Mouse (Mus musculus): ENCODE data around the gene Ajuba.
A peak's percentile ranks its signal among the peaks of the same experiment; 100 is the strongest.
"Not testable (repeated sequence)": the region's sequence is repeated elsewhere in the genome, so short reads cannot be mapped to it uniquely, and the experiment has no call there.

Ajuba gene

GRCm38 (mm10) chr14:54577089-54577982 lies at the start of gene Ajuba:
Gene Ajuba, minus strand, starts transcription at chr14:54577558.
- peak in 1 of 2 experiments; percentile 18 for DNase-seq (ENCODE audit: low spot score in 2 of 2)

- no peak for DNase-seq (ENCODE audit: low spot score in 2 of 2)
Observed at GRCm38 (mm10) chr14:54624976-54625375, 47.6 kb upstream of the Ajuba start.

DNA sequence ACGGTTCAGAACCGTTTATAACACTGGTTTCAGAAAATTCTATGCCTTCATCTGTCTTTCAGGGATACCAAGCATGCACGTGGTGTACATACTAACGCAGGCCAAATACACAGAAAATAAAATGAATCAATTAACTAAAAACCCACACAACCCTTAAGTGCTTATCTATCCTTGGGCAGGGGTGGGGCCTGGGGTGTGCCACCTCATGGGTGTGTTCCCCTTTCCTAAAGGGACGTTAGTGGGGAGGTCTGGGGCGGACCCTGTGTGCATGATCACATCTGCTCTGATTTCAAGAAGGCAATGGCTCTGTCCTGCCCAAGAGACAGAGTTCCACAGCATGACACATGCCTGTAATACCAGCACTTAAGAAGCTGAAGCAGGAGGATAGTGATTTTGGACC lies 46.0 kb upstream of the Ajuba start:
- DNase-seq (ENCODE audit: low spot score in 2 of 2), result no peak

GRCm38 (mm10) chr14:54621133-54621532 lies 43.8 kb upstream of the Ajuba start, which contains the start of gene Psmb11:
Gene Psmb11, plus strand, starts transcription at chr14:54621433.
- no peak for DNase-seq (ENCODE audit: low spot score in 2 of 2)

- peak; percentile 87 to 88 for DNase-seq (ENCODE audit: low spot score in 2 of 2)
Observed at GRCm38 (mm10) chr14:54617897-54618365, 40.6 kb upstream of the Ajuba start, which contains the start of gene Psmb5. Gene Psmb5, minus strand, starts transcription at chr14:54618022.

- no peak for DNase-seq (ENCODE audit: low spot score in 2 of 2)
Observed at GRCm38 (mm10) chr14:54617152-54617896, 40.0 kb upstream of the Ajuba start.

- no peak for DNase-seq (ENCODE audit: low spot score in 2 of 2)
Observed at GRCm38 (mm10) chr14:54616226-54616825, 39.0 kb upstream of the Ajuba start.

- not testable (repeated sequence) for DNase-seq (ENCODE audit: low spot score in 2 of 2)
Observed at GRCm38 (mm10) chr14:54614130-54614529, 36.8 kb upstream of the Ajuba start.

DNA sequence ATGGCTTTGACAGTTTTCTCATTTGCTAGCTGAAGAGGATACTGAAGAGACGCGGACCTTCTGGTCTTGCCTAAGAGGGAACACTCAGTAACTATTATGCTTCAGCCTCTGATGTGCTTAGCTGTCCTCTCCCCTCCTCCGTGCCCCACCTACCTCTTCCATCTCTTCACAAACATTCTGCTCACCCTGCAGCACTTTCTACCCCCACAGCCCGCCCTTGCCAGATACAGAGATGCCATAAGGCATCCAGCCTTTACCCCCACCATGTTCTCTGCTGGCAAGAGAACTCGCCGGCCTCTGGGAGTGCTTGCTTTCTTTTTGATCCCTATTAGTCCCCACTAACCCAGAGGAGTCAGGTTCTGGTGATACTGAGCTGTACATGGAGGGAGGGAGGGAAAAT lies 33.3 kb upstream of the Ajuba start:
- DNase-seq (ENCODE audit: low spot score in 2 of 2), result no peak

GRCm38 (mm10) chr14:54609962-54610361 lies 32.6 kb upstream of the Ajuba start:
- peak in 1 of 2 experiments; percentile 48 for DNase-seq (ENCODE audit: low spot score in 2 of 2)

DNA sequence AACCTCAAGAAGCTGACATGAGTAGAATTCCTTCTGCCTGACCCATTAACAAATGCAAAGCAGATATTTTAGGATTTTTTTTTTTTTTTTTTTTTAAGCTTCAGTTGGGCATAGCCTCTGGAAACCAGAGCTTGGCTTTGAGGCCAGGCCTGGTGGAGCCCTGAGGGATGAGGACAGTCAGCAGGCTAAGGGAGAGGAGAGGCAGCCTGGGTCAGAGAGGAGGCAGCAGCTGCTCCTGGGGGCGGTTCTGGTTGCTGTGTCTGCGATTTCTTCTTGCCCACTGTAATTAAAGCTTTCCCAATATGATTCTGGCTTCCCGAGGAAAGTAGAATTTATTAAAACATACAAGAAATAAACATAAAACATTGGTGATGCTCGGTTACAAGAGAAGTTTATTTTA lies 31.9 kb upstream of the Ajuba start:
- no peak for DNase-seq (ENCODE audit: low spot score in 2 of 2)

DNA sequence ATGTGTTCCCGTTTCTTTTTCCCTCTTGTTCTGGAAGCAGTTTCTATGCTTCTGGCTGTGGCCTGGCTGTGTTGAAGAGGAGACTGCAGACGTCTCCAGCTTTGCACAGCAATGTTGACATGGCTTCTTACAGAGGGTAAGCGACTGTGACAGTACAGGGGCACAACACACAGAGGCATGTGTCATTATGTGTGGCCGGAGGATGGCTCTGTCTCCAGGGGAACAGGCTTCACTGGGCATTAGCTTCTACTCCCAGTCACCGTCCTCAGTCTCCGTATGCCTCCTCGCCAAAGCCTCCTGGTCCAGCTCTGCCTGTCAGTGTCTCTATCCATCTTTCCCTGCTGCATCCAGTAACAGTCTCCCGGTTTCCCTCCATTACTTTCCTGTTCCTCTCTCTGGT lies 29.9 kb upstream of the Ajuba start:
- no peak for DNase-seq (ENCODE audit: low spot score in 2 of 2)

- DNase-seq (ENCODE audit: low spot score in 2 of 2), result peak; percentile 49 to 66
Observed at GRCm38 (mm10) chr14:54605752-54606321, 28.5 kb upstream of the Ajuba start, which contains the start of gene 4931414P19Rik. Gene 4931414P19Rik, minus strand, starts transcription at chr14:54605993.

GRCm38 (mm10) chr14:54603686-54604085 lies 26.3 kb upstream of the Ajuba start:
- DNase-seq (ENCODE audit: low spot score in 2 of 2), result no peak

GRCm38 (mm10) chr14:54603038-54603654 lies 25.8 kb upstream of the Ajuba start:
- peak; percentile 92 to 95 for DNase-seq (ENCODE audit: low spot score in 2 of 2)

- DNase-seq (ENCODE audit: low spot score in 2 of 2), result no peak
Observed at GRCm38 (mm10) chr14:54602613-54603012, 25.3 kb upstream of the Ajuba start.

DNA sequence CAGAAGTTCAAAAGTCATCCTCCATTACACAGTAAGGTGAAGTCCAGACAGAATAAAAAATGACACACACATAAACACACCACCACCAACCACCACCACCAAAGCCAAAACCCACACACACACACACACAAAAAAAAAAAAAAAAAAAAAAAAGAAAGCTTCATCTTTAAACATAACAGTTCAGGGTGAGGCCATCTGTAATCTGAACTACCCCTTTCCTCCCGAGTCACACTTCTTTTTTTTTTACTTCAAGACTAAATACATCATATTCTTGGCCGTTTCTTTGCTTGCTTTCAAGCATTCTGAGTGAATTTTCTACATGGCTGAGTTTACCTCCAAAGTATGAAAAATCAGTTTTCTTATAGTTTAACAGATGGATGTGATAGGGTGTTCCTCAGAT lies 24.2 kb upstream of the Ajuba start:
- no peak for DNase-seq (ENCODE audit: low spot score in 2 of 2)

DNA sequence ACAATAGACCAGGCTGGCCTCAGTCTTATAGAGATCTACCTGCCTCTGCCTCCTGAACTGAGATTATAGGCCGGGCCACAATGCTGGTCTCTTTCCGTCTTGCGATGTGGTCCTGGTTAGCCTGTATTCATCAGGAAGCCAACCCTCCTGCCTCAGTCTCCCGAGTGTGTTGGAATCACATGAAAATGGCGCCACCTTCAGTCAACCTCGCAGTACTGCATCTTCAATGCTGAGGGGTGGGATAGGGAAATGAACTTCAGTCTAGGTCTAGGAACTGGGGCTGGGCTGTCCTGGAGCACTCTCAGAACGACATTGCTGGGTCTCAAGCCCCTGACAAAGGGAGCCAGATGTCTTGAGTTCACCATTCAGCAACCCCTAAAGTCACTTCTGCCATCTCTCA lies 19.7 kb upstream of the Ajuba start:
- no peak for DNase-seq (ENCODE audit: low spot score in 2 of 2)

DNA sequence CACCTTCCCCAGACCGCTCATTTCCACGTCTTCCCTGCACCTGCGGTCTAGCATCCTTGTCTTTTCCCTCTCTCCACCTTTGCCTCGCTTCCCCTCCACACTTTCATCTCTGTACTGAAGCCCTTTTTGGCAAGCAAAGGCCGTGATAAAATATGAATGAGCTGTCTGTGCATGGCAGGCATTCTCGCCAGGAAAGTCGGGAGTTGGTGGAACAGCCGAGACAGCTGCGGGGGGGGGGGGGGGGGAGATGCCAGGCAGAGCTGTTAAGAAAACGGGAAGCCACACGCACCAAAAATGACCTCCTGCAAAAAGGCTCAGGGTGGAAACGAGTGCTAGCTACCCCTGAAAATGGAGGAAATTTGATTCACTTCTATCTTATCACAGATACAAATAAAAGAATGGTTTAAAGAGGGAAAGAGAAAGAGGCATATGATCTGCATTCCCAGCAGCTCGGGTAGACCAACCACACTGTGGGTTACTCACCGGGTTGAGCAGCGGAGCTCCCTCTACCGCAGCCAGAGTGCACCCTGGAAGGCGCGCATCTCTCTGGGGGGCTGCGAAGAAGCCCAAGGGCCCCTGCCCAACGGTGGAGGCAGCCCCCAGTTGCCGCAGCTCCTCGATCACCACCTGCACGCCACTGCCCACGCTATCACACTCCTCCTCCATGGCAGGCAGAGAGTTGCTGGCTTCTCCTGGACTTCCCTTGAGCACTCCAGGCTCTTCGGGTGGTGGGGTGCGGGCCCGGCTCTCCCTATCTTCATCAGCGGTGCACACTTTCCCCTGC lies 17.5 kb upstream of the Ajuba start:
- no peak for DNase-seq (ENCODE audit: low spot score in 2 of 2)

DNA sequence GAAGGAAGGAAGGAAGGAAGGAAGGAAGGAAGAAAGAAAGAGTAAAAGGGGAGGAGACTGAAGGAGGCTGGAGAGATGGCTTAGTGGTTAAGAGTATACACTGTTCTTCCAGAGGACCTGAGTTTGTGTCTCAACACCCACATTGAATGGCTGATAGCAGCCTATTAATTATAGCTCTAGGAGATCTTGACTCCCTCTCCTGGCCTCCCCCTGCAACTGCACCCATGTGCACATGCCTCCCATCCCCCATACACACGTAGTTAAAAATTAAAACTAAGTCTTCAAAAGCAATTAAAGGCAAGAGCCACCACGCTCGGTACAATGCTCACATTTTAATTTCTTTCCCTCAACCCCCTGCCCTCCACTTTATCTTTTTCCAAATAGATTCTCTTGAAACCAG lies 16.7 kb upstream of the Ajuba start:
- no peak for DNase-seq (ENCODE audit: low spot score in 2 of 2)
